Mouse (Mus musculus): Measurements from ENCODE around the gene Ifi35.
"Not testable (repeated sequence)": the region's sequence is repeated elsewhere in the genome, so short reads cannot be mapped to it uniquely, and the experiment has no call there.

Gene Ifi35

GRCm38 (mm10) chr11:101468731-101469130 lies 20.5 kb downstream of the Ifi35 start:
- DNase-seq (ENCODE audit: low spot score in 2 of 2), result no peak

GRCm38 (mm10) chr11:101469155-101469554 lies 20.9 kb downstream of the Ifi35 start:
- DNase-seq (ENCODE audit: low spot score in 2 of 2), result no peak

GRCm38 (mm10) chr11:101470206-101470605 lies 22.0 kb downstream of the Ifi35 start:
- DNase-seq (ENCODE audit: low spot score in 2 of 2), result no peak

DNA sequence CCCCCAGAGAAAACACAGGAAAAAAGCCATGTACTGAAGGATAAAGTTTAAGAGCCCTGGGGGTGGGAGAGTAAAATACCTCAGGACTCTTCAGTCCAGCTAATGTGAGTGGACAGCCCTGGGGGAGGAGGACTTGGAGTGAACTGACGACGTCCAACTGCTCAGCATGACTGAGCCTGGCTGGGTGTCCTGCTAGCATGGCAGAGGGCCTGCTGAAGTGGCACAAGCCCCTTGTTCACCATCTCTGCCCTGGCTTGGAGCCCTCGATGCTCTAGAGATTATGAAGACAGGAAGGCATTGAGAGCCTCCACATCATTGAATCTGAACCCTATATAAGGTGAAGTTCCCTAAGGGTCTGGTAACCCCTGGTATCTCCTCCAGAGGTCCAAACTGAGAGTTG lies 23.7 kb downstream of the Ifi35 start:
- no peak for DNase-seq (ENCODE audit: low spot score in 2 of 2)

DNA sequence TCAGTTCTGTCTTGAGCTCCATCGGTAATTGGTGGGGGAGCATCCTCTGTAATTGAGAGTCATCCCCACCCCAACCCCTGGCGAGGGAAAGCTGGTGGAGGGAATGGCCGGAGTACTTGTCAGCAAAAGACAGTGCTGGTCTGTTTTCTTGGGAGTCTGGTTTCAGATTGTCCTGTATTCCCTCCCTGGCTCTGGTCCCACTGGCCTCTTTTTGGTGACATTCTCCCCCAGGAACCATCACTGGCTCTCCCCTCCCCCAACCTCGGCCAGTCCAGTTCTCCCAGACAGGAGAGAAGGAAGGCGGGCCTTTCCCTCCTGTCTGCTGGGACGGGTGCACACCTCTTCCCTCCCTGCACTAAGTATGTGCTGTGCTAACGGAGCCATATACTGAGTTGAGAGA lies 24.1 kb downstream of the Ifi35 start:
- no peak for DNase-seq (ENCODE audit: low spot score in 2 of 2)

- DNase-seq (ENCODE audit: low spot score in 2 of 2), result not testable (repeated sequence)
Measured at GRCm38 (mm10) chr11:101473686-101474085, 25.5 kb downstream of the Ifi35 start.

DNA sequence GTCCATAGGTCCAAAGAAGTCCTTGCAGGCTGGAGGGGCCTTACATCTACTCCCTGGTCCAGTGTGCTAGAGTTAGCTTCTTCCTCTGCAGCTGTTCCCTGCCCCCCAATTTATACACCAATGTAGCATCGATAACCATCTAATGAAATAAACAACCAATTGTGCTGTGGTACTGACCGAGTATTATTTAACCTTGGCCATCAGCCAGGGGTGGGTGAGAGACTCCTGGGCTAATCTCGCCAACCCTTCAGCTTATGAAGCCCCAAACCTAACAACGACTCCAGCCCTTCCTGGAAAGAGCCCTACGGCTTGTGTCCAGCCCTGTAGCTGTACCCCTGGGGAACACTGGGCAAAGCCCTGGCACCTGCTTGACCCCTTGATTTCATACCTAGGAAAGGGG lies 26.1 kb downstream of the Ifi35 start:
- no peak for DNase-seq (ENCODE audit: low spot score in 2 of 2)

DNA sequence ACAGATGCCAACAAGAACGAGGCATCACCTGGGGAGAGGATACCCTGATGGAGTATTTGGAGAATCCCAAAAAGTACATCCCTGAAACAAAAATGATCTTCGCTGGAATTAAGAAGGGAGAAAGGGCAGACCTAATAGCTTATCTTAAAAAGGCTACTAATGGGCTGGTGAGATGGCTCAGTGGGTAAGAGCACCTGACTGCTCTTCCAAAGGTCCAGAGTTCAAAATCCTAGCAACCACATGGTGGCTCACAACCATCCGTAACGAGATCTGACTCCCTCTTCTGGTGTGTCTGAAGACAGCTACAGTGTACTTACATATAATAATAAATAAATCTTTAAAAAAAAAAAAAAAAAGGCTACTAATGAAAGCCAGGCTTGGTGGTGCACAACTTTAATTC lies 28.2 kb downstream of the Ifi35 start:
- DNase-seq (ENCODE audit: low spot score in 2 of 2), result not testable (repeated sequence)

- no peak for DNase-seq (ENCODE audit: low spot score in 2 of 2)
Measured at GRCm38 (mm10) chr11:101477194-101477551, 29.0 kb downstream of the Ifi35 start.

DNA sequence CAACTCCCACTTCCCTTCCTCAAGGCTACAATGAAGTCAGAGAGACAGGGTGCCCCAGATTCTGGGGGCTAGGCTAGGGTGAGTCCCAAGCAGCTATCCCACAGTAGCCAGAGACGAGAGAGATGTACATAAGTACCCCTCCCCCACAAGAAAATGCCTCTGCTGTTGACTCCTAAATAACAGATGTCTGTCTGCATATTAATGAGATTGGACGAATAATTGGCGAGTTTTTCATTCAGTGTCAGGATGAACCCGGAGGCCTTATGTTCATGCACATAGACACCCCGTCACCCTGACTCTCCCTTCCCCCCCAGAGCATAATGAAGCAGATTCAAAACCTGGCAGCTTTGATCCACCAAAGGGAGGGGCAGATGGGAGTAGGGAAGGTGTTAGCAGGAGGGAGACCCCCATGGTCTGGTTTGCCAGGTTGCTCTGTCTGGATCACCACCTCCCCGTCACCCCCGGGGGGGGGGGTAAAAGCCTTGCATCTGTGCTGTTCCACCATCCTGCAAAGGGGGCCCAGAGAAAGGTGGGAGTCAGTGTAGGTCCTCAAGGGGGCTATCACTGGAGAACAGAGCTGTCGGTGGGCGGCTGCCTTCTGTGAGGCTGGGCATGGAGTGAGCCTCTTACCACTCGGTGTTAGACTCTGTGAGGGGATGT lies 29.5 kb downstream of the Ifi35 start:
- no peak for DNase-seq (ENCODE audit: low spot score in 2 of 2)

DNA sequence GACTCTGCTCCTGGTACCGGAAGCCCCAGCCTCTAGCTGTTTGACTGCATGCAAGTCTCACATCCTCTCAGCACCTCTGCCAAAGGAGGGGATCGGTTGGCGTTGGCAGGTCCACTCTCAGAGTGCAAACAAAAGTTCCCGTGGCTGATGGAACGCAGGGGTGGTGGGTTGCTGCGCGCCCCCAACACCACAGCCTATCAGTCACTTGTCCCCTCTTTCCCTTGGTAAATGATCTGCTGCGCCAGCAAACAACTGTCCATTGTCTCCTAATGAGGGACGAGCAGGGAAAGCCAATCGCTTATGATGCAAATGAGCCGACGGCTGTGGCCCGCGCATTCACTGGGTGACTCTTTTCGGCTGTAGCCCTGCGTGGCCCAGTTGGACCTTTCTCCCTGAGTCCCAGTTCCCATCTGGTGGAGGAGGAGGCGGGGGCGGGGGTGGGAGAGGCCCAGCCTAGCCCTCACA lies 31.0 kb downstream of the Ifi35 start:
- DNase-seq (ENCODE audit: low spot score in 2 of 2), result no peak

DNA sequence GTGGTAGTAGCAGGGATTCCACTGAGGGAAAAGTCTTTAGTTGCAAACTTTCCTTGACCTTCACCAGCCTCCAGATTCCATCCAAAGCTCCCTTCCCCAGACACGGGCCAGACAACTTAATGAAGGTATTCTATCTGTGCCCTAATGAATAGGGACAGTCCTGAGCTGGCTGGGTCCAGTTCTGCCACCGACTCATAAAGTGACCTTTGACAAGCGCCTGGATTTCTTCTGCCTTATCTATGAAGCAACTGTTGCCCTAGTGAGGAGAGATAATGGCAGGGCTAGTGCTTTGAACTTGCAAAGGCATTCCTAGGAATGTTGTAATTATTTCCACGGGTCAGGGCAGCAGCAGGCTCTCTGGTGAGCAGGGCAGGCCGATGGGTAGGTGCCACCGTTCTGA lies 32.7 kb downstream of the Ifi35 start:
- no peak for DNase-seq (ENCODE audit: low spot score in 2 of 2)

DNA sequence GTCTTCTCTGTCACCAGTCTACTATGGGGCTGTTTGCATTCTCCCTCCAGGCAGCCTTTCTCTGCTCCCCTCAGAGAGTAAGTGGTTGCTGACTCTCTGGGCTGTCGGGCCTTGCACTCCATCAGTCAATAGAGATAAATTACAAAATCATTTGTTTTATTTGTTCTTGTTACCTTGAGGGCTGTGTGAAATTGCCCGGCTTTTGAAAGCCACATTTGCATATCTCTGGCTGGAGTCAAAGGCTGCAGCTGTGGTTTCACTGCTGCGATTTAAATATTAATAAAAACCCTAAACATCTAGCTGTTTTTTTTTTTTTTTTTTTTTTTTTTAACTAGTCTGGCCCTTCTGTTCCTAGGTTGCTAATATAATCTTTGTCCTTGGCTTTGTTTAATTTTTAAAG lies 35.6 kb downstream of the Ifi35 start:
- no peak for DNase-seq (ENCODE audit: low spot score in 2 of 2)

DNA sequence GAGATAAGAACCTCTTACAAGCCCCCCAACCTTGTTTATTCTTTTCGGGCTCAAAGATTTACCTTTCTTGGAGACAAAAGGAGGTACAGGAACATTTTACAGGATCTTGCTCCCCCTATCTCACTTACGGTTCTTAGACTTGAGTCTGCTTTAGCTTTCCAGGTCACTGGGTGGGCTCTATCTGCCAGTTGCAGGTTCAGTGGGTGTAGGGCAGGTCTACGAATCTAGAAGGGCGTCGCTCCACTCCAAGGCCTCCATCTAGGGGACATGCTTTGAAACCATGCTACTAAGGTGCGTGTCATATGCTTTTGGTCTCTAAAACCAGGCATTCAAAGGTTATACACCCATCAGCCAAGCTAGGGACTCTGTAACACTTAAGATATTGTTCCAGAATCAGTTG lies 36.0 kb downstream of the Ifi35 start:
- no peak for DNase-seq (ENCODE audit: low spot score in 2 of 2)

- no peak for DNase-seq (ENCODE audit: low spot score in 2 of 2)
Measured at GRCm38 (mm10) chr11:101484814-101485213, 36.6 kb downstream of the Ifi35 start.

DNA sequence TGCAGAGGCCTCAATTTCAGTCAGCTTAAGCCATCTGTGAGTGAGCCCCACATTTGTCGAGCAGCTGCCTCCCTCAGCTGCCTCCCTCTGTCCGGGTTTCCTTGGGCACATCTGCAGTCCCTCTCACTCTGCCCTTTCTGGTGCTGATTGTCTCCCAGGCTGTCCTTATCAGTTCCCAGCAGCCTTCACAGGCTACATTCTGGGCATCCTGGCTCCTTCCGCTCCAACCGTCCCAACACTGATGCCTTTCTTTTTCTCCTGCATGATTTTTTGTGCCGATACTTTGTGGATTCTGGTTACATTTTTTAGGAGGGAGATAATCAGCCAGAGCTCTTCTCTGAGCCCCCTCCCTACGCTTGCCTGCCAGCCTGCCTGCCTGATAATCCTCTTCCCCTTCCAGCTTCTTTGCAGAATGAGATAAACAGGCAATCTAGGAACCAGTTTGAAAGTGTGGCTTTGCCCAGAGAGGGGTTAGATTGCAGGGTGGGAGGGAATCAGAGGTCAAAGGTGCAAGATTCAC lies 37.4 kb downstream of the Ifi35 start:
- no peak for DNase-seq (ENCODE audit: low spot score in 2 of 2)

- no peak for DNase-seq (ENCODE audit: low spot score in 2 of 2)
Measured at GRCm38 (mm10) chr11:101486126-101486525, 37.9 kb downstream of the Ifi35 start.

- DNase-seq (ENCODE audit: low spot score in 2 of 2), result no peak
Measured at GRCm38 (mm10) chr11:101506269-101506780, 58.1 kb downstream of the Ifi35 start.

DNA sequence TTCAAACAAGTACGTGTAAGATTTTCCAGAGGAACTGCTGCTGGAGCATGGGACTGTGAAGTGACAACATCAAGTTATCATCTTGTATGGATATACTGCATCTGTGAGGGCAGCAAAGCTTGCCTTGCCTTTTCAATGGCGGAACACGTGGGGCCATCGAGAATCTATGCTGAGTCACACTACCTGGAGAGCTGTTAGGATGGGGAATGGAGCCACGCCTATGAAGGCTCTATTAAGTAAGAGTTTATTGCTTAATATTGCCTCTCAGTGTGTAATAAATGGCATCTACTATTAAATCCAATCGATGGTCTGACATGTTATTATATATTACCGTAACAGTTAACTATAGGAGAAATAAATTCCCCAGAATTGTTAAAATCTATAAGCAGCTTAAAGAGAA lies 58.9 kb downstream of the Ifi35 start:
- DNase-seq (ENCODE audit: low spot score in 2 of 2), result no peak

All from urinary bladder, postnatal 36 days (tissue).